Mouse (Mus musculus) kidney, adult 2 months (tissue): Measurements from ENCODE around the gene Gba.

Experiments used
- CTCF ChIP-seq: fragments of 200-500 bp; conservative IDR thresholded peaks from 2 replicates; pipeline ENCODE4 v1.5.1; 2011; ENCODE audit warnings: low read depth, mild to moderate bottlenecking, control low read depth, low read length, moderate library complexity, mixed read lengths; ENCODE audit not compliant: insufficient read depth, insufficient read length
- POLR2A ChIP-seq: fragments of 200-500 bp; IDR thresholded peaks from one replicate; pipeline ENCODE4 v1.6.1; 2011; ENCODE audit warnings: low read depth, low read length, control low read depth

DNA sequence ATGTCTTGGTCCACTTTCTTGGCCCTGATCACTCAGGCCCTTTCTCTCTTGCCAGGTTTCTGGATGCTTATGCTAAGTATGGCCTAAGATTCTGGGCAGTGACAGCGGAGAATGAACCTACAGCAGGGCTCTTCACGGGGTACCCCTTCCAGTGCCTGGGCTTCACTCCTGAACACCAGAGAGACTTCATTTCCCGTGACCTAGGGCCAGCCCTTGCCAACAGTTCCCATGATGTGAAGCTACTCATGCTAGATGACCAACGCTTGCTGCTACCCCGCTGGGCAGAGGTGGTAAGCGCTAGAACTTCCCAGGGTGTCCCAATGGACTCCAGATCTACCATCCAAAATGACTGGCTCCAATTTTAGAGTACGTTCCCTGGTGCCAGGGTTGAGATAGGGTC, 3.4 kb downstream of the Gba start:
- TF ChIP-seq CTCF, result no peak
- TF ChIP-seq POLR2A, result no peak
